Mouse (Mus musculus): ENCODE results near the gene Il17f.
"Not testable (repeated sequence)": the region's sequence is repeated elsewhere in the genome, so short reads cannot be mapped to it uniquely, and the experiment has no call there.

The Il17f gene

DNA sequence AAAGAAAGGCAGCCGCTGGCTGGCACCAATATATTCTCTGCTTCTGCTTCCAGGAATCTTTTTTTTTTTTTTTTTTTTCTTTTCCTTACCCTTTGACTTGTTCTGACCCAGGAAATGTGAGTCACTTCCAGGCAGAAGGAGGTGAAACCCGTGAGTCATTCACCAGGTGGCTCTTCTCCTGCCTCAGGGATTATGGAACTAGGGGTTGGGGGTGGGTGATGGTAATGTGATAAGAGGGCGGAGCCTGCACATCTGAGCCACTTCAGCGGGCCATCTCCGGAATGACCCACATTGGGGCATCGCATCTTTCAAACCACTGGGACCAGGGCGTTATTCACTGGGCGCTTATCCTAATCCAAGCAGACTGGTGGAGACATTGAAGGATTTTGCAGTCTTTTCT, 3.4 kb downstream of the Il17f start:
- DNase-seq (ENCODE audit: low spot score in 2 of 2), result no peak

GRCm38 (mm10) chr1:20778366-20778765, 12.1 kb downstream of the Il17f start:
- DNase-seq (ENCODE audit: low spot score in 2 of 2), result no peak

GRCm38 (mm10) chr1:20774026-20774730, 16.2 kb downstream of the Il17f start:
- not testable (repeated sequence) for DNase-seq (ENCODE audit: low spot score in 2 of 2)

- DNase-seq (ENCODE audit: low spot score in 2 of 2), result no peak
Observed at GRCm38 (mm10) chr1:20766526-20766925, 23.9 kb downstream of the Il17f start.

DNA sequence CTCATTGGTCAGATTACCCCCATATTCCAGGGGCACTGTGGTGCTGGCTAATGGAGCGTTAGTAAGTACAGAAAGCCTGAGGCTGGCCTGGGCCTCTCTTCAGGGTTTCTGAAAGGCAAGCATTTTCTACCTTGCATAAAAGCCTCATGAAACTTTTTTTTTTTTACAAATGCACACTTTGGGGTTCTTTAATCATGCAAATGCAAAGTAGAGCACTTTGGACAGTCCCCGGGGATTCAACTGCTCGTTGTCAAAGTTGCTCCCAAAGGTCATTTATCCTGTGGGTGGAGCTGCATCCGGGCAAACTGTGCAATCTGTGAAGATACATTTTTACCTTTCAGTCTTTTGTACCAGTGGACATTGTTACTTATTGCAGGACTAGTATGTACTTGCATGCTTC, 29.0 kb downstream of the Il17f start:
- no peak for DNase-seq (ENCODE audit: low spot score in 2 of 2)

DNA sequence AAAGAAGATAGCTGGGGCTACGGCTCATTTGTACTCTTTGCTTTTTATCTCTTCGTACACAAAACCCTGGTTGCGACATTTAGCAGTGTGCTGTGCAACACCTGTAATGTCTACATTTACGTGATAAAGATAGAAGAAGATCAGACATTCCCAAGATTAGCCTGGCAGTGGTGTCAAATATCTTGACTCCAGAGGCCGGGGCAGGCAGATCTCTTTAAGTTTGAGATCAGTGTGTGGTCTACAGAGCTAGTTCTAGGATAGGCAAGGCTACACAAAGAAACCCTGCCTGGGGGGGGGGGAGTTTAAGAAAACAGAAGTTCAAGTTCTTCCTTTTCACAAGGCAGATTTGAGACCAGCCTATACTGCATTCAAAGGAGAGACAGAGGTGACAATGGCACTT, 30.1 kb downstream of the Il17f start:
- no peak for DNase-seq (ENCODE audit: low spot score in 2 of 2)

DNA sequence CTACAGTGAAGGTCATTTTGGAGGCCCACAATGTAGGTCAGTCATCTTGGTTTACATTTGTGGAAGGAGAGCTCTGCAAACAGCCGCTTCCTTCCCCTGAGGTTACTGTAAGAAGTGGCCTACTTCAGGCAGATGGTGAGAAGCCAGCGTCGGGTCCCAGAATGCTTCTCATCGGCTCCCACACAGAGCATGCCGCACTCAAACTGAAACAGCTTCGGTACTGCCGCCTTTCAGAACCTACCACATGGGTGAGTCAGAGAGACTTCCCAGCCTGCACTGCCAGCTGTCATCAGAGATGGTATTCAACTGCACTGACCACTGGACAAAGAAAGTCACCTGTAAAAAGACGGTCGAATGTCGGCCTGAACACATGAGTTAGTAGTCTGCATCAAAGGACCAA, 30.6 kb downstream of the Il17f start:
- DNase-seq (ENCODE audit: low spot score in 2 of 2), result peak; percentile 11 to 32

DNA sequence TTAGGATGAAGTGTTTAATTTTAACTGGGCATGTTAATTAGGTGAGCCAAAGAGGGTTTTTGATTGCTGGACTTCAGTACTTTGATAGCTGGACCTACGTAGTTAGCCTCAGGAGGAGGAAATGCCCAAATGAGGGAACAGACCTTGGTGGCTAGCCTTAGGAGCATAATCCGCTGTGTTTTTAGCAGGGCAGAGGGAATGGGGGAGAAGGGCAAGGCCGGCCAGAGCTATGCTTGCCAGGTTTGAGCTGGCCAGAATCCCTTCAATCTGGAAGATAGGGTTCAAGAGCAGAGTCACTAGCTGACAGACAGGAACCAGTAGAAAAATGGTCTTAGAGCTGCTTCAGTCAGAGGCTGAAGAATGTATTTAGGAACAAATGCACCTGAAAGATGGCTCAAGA, 32.8 kb downstream of the Il17f start:
- DNase-seq (ENCODE audit: low spot score in 2 of 2), result no peak

DNA sequence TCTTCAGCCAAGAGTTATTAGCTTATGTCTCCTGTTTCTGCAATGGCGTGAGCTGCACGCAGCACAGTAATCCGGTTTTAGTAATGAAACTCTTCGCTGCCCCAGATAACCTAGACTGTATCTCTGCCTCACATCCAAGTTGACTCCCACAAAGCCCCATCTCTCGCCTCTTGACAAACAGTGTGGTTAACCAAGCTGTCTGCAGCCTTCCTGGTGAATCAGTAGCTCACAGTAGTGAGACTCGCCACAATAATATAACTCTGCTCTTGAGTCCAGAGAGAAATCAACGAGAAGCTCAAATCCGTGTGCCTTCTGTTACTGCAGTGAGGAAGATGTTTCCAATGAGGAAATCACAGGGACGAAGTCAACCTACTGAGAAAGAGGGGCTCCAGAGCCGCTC, 36.0 kb downstream of the Il17f start:
- DNase-seq (ENCODE audit: low spot score in 2 of 2), result no peak

DNA sequence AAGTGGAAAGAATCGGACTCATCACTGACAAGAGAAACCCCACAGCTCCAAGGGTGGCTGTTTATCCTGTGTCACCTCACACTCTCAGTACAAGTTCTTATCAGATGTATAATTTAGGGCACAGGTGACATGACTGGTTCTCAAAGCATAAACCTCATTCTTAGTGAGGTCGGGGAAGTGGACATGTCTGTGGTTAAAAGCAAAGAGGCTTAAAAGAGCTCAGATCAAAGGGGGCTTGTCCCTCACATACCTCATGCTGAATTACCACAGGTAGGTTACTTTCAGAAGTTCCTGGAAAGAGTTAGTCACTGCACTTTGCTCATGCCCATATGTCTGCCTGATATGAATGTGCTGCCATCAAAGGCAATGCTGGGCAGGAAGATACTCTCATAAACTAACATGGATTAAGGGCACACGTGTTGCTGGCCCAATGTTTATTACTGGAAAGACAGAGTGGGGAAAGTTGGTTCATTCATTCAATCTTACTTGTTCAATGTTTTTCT, 49.9 kb downstream of the Il17f start:
- DNase-seq (ENCODE audit: low spot score in 2 of 2), result no peak

DNA sequence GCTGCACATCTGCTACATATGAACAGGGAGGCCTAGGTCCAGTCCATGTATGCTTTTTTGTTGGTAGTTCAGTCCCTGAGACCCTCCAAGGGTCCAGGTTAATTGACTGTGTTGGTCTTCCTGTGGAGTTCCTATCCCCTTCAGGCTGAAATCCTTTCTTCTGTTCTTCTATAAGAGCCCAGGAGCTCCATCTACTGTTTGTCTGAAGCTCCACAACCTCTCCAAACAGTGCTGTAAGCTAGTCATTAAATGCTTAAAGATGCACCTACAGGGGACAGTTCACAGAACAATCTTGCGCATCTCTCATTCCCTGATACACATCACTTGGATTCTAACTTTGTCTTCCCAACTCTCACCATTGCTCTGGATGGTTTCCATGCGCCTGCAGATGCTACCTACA, 51.9 kb downstream of the Il17f start:
- no peak for DNase-seq (ENCODE audit: low spot score in 2 of 2)

- no peak for DNase-seq (ENCODE audit: low spot score in 2 of 2)
Observed at GRCm38 (mm10) chr1:20736572-20736971, 53.8 kb downstream of the Il17f start.

GRCm38 (mm10) chr1:20730903-20731302, 59.5 kb downstream of the Il17f start, which contains the start of gene Il17a:
Il17a (plus strand) TSS chr1:20730905.
- DNase-seq (ENCODE audit: low spot score in 2 of 2), result no peak
